Mouse (Mus musculus) heart, postnatal 25 days (tissue): ENCODE data around the gene Cabp2. TPM values are rescaled to one million over a fixed set of nuclear protein-coding genes. Genes with fewer than 3 reads are reported as not detected.
"Not testable (repeated sequence)": the region's sequence is repeated elsewhere in the genome, so short reads cannot be mapped to it uniquely, and the experiment has no call there.

Experiments used
- DNase-seq: peaks from one replicate; pipeline ENCODE4 v3.0.0; 2022; ENCODE audit warnings: low spot score
- intact Hi-C: fragments of 180-260 bp; cut with DNase I; formaldehyde crosslinking; loops from one replicate; pipeline ENCODE4 v1.15.1; 2025
- total RNA-seq, 2 experiments: library from RNA; stranded (reverse); gene quantifications; 2 replicates each; pipeline ENCODE4 v1.2.3; 2021

Cabp2 gene
- not detected for total RNA-seq

DNA sequence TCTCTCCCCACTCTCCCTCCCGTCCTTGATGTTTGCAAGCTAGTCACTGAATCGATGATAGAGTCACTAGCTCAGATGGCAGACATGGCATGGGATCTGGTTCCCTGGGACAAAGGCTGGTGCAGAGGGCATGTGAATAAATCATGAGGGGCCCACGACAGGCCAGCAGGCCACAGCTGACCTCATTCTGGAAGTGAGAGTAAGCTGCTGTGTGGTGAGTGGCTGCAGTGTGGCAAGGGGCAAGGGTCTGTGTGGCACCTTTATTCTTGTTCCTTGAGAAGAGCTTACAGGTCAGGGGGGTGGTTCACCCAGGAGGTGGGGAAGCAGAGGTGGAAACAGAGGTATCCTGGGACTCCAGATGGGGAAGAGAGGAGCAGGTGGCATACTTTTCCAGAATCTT lies at the start of gene Cabp2:
Gene Cabp2 (plus strand): TSS at position 185 of the 400 bp plus-strand sequence.
- intact Hi-C loops = no loop called here

DNA sequence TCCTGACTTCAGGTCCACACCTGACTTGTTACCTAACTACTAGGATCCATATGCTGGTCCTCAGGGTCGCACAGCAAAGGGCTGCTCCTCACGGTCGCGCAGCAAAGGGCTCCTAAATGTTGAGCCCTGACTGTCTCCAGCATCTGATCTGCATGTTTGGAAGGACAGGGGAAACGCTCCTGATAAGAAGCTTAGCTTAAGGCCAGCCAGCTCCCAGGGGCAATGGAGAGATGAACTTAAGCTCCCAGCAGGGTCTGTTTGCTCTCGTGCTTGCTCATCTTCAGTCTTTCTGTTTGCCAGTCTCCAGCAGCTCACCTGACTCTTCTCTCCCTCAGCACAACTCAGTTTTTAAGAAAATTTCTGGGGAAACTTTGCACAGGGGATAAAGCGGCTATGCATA lies 48.7 kb upstream of the Cabp2 start:
- intact Hi-C loops = no loop called here
- no peak for DNase-seq

More for the DNA sequence above, at the start of gene Cabp2:
- DNase-seq = no peak

DNA sequence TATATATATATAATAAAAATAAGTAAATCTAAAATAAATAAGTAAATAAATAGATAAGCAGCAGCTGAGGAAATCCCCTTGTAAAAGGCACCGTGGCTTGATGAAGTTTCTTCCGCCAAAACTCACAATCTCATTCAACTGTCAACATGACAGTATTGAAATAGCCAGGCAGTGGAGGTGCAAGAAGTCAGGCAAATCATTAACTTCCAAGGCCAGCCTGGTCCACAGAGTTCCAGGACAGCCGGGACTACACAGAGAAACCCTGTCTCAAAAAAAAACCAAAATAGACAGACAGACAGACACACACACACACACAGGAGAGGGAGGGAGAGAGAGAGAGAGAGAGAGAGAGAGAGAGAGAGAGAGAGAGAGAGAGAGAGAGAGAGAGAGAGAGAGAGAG lies 48.1 kb upstream of the Cabp2 start:
- DNase-seq = no peak
- intact Hi-C loops = no loop called here

DNA sequence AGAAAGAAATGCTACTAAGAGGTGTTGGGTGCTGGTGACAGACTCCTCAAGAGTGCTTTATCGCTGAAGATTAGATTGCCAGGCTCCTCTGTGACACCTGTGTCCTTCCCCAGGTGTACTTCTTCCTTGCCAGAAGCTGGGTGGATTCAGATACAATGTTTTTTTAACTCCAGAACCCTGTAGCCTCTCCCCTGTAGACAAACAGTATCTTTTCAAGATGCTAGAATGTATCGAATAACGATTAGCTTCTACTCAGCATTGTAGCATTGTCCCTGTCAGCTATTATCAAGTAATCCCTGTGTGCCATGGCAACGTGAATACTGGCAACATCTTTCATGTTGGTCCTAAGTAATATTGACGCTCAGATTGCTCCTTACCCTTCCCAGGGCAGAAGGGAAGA lies 47.6 kb upstream of the Cabp2 start:
- intact Hi-C loops = no loop called here
- no peak for DNase-seq

DNA sequence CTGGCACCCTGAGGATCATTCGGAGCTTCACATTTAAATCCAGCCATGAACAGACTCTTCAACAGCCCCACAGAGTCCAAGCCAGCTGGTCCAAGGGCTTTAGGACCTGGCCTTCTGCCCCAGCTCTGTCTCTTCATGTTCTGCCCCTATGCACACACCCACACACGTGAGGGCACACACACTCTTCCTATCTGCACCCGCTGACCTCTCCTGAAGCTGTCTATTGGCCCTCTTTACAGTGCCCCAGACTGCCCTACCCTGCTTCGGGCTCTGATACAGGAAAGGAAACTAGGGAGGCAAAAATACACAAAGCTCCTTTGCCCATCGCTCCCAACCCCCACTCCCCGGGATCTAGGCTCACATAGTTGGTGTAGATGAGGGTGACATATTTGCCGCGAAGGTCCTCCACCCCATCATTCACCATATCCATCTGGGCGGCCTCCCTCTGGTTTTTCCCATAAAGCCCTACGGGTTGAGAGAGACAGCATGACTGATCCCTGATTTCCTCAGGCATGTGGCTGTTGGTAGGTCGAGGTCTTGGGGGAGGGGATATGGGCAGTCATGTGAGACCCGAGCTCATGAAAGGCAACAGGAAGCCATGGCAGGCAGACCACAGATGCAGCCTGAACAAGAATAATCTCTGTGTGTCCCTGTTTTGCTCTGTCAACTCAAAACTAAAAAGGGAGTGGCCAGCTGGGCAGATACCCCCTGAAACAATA lies 44.9 kb upstream of the Cabp2 start:
- no peak for DNase-seq
- intact Hi-C loops = no loop called here

DNA sequence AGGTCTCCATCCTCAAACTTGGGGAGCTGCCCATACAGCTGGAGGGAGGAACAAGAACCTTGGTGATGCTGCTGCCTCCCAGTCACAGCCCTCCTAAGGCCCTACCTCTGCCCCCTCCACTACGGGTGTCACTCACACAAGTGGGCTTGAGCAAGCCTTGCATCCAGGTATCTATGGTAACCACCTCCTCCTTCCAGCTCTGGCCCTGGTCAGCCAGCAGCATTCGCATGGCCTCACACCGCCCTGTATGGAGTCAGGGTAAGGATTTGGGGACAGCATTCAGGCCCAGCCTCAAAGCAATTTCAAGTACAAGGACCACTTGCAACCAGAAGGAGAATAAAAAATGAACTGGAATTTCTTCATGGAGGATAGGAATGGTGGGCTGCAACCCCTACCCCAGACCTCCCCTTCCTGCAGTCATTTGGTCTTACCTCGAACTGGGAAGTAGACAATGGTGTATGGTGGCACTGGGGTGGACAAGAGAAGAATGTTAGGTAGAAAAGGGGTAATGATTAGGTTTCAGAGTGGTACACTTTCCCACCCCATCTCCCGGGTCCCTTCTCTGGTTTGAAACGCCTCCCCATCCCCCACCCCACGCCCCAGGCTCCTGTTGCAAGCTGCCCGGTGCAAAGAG lies 44.1 kb upstream of the Cabp2 start:
- intact Hi-C loops, DNase-seq: not testable (repeated sequence)

DNA sequence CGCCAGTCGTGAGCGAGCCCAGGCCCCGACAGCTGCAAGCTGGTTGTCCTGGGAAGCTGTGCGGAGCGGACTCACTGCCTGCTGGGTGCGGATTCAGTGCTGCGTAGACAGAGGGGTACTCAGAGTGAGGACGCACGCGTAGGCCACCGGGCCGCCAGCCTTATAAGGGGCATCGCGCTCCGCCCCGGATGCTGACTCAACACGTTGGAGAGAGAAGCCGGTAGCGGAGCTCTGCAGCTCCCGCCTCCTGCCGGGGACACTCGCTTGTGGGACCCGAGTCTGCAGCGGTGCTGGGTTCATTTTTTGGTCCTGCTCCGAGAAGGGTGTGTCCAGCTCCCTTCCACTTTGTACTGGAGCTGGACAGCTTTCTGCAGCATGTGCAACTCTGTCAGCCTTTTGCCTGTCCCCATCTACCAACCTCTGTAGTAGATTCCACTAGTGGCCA lies 43.6 kb upstream of the Cabp2 start, which contains the start of gene Gstp1:
Gene Gstp1 (minus strand): TSS at position 198 of the 445 bp plus-strand sequence.
- DNase-seq = peak; percentile 88
- intact Hi-C loops = no loop called here

DNA sequence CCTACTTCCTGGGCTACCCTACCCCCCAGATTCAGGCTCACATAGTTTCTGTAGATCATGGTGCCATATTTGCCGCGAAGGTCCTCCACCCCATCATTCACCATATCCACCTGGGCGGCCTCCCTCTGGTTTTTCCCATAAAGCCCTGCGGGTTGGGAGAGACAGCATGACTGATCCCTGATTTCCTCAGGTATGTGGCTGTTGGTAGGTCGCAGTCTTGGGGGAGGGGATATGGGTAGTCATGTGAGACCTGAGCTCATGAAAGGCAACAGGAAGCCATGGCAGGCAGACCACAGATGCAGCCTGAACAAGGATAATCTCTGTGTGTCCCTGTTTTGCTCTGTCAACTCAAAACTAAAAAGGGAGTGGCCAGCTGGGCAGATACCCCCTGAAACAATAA lies 40.4 kb upstream of the Cabp2 start:
- DNase-seq, intact Hi-C loops: not testable (repeated sequence)

DNA sequence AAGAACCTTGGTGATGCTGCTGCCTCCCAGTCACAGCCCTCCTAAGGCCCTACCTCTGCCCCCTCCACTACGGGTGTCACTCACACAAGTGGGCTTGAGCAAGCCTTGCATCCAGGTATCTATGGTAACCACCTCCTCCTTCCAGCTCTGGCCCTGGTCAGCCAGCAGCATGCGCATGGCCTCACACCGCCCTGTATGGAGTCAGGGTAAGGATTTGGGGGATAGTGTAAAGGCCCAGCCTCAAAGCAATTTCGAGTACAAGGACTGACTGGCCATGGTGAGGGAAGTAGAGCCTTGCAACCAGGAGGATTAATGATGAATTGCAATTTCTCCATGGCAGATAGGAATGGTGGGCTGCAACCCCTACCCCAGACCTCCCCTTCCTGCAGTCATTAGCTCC lies 39.9 kb upstream of the Cabp2 start:
- DNase-seq, intact Hi-C loops: not testable (repeated sequence)

DNA sequence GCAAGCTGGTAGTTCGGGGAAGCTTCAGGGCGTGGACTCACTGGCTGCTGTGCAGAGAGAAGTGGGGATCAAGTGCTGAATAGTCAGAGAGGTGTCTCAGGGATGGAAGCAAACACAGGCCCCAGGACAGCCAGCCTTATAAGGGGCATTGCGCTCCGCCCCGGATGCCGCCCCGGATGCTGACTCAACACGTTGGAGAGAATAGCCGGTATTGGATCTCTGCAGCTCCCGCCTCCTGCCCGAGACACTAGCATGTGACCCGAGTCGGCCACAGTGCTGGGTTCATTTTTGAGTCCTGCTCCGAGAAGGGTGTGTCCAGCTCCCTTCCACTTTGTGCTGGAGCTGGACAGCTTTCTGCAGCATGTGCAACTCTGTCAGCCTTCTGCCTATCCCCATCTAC lies 39.3 kb upstream of the Cabp2 start:
- peak; percentile 35 for DNase-seq

DNA sequence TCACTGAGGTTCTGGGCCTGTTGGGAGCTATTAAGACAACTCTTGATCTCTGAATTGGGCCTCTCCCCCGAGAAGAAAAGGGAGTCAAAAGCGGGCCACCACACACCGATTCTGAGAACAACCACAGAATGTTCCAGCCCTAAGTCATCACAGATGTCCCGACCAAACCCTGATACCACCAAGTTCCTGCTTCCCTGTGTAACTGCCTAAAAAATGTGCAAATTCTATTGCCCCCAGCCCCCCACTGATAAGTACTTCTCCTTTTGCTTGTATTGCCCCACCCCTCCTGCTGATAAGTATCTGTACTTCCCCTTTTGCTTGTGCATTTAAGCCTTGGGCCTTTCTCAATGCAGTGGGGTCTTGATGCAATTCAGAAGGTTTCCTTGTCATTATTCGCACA lies 37.3 kb upstream of the Cabp2 start:
- intact Hi-C loops, DNase-seq: not testable (repeated sequence)

More for the DNA sequence above, 39.3 kb upstream of the Cabp2 start:
- intact Hi-C loops = no loop called here

DNA sequence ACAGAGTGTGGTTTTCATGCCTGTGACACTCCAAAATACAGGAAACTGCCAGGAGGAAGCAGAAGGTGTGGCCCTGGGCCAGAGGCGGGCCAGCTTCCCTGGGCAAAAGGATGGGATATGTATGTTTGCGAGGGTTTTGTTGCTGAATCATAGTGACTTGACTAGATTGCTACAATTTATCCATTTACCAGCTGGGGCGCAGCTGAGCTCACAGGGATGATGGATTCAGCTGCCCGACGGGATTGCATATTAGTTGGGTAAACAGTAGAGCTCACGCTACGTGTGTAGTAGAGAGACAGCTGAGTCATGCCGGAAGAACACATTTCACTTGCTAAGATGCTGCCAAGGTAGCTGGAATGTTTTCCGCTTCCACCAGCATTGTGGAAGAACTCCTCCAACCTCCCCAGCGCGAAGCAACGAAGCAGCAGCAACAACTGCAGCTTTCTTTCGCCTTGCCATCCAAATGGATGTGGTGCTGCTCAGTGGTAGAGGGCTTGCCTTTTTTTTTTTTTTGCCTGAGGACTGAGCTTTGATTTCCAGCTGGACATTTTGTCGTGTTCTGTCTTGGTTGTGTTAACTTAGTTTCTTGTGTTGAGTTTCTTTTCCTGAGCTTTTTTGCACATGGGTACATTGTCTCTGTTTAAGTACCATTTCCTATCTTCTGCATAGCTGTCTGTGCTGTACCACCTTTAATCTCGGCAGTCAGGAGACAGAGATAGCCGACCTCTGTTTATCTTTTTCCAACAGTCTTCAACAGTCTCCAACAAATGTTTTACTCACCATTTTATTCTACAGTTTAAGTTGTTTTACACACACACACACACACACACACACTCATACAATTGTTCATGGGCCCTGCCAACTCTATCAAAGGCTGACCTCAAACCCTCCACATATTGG lies 35.2 kb upstream of the Cabp2 start, which contains the start of gene Gstp2:
Gene Gstp2 (minus strand): TSS at position 58 of the 900 bp plus-strand sequence.
- intact Hi-C loops = no loop called here

DNA sequence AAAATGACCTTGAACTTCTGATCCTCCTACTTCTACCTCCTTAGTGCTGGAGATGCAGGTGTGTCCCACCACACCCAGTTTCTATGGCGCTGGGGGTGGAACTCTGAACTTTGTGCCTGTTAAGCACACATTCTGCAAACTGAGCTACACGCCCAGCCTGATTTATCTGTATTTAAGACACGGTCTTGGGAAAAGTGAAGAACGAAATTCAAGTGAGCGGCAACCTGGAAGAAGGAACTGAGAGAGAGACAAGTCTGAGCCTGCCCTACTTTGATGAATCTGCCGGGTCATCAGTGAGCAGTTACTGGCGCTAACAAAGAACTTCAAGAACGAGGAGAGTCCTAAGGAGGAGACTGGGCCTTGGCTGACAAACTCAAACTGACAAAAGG lies 34.5 kb upstream of the Cabp2 start:
- intact Hi-C loops = no loop called here
- DNase-seq = no peak

More for the DNA sequence above, 35.2 kb upstream of the Cabp2 start, which contains the start of gene Gstp2:
- peak; percentile 74 for DNase-seq

DNA sequence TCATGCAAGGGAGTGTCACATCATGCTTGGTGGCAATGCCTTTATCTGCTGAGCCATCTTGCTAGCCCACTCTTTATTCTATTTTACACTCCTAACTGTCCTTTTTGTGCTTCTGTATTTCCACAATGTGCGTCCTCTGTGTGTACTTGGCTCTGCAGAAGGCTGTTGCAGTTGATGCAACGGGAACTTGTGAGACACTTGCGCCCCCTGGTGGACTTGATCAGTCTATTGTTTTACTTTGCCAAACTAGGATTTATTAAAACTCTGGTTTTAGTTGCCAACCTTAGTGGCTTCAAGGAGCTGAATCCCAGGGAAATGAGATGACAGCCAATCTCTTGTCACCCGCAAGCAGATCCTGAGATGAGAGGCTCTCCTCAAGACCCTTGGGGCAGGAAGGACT lies 33.5 kb upstream of the Cabp2 start:
- intact Hi-C loops = loop anchor here (1.0 kb wide), 1 partner anchor 29 kb away; no protein-coding TSS in a partner anchor
- DNase-seq = peak; percentile 37

DNA sequence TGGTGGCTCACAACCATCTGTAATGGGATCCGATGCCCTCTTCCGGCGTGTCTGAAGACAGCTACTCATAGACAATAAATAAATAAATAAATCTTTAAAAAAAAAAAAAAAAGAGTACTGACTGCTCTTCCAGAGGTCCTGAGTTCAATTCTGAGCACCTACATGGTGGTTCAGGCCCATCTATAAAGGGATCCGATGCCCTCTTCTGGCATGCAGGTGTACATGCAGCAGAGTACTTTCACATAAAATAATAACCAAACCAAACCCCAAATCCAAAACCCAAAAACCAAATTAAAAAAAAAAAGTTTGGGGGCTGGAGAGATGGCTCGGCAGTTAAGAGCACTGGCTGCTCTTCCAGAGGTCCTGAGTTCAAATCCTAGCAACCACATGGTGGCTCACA lies 32.3 kb upstream of the Cabp2 start:
- intact Hi-C loops = not testable (repeated sequence)

DNA sequence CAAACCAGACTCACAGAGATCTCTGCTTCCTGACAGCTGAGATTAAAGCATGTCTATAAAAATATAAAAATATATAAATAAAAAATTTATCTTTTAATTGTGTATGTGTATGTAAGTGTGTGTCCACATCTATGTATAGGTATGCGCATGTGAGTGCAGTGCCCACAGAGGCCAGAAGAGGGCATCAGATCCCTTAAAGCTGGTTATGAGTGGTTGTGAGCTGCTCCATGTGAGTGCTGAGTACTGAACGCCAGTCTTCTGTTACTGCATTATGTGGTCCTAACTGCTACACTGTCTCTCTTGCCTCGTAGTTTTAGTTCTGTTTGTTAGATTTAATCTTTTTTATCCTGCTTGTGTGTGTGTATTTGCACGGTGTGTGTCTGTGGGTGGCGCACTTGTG lies 30.4 kb upstream of the Cabp2 start:
- no peak for DNase-seq
- intact Hi-C loops = no loop called here

More for the DNA sequence above, 32.3 kb upstream of the Cabp2 start:
- not testable (repeated sequence) for DNase-seq

DNA sequence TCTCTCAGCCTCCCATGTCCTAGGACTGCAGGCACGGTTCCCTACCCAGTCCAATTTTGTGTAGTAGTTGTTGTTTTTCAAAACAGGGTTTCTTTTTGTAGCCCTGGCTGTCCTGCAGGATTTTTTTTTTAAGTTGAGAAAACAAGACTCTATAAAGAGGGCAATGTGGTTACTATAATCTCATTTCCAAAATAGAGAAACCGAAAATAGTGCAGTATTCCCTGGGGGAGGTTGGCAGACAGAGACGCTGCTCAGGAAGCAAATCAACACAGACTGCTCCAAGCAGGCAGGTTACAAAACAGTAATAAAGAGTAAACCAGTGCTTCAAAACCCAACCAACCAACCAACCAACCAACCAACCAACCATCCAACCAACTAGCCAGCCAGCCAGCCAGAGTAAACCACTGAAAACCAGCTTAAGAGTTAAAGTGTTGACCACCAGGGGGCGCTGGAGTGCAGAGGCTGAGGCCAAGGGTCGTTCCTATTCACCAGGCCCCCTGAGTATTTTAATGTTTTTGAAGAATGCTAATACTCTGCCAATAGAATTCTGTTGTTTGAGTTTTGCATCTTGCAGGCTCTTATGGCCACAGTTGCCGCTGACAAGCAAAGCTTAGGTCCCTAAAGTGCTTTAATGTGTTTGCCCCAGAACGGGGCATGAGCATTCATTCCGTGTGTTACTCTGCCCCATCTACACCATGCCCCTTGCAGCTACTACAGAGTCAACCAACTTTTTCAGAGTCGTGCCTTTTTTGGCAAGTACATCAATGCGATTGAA lies 29.4 kb upstream of the Cabp2 start:
- intact Hi-C loops = no loop called here
- no peak for DNase-seq

DNA sequence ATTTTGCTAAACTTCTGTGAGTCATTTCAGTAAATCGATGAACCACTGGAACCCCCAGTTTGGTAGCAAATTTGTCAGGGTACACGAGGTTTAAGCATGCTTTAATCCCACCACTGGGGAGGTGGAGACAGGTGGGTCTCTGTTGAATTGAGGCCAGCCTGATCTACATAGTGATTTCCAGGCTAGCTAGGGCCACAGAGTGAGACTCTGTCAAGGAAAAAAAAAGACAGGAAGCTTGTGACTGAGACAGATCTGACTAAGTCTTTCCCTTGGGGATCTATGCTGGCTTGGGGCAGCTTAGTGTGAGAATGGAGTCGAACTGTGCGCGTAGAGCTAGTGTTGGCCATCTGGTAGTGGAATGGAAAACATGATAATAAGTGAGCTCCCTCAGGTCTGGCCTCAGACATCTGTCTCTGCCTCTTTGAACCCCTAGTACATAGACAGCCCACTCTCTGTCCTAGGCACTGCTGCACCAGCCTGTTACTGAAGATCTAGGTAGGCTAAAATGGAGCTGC lies 28.8 kb upstream of the Cabp2 start:
- intact Hi-C loops = no loop called here
- DNase-seq = no peak

DNA sequence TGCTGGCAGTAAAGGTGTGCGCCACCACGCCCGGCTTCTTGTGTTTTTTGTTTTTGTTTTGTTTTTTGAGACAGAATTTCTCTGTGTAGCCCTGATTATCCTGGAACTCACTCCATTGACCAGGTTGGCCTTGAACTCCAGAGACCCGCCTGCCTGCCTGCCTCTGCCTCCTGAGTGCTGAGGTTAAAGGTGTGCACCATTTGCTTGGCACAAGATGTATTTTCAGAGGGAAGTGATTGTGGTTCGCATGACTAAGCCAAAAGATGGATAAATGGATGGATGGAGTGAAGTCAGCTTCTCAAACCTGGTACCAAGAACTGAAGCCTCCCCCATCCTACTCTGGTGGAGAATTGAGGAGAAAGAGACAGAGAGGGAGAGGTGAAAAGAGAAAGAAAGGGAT lies 26.8 kb upstream of the Cabp2 start:
- intact Hi-C loops = no loop called here
- no peak for DNase-seq
